Mouse (Mus musculus) ES-E14 (cell line): ENCODE measurements around the gene Adcy4.

Experiments
- CHD2 ChIP-seq: IDR thresholded peaks from 2 replicates; pipeline ENCODE4 v1.6.1; 2014; ENCODE audit warnings: mild to moderate bottlenecking, low read depth, low read length, inconsistent platforms
- HCFC1 ChIP-seq: IDR thresholded peaks from 2 replicates; pipeline ENCODE4 v1.6.1; 2012; ENCODE audit warnings: low read length, inconsistent platforms, borderline replicate concordance; ENCODE audit not compliant: insufficient read depth
- ZC3H11A ChIP-seq: IDR thresholded peaks from 2 replicates; pipeline ENCODE4 v1.6.1; 2012; ENCODE audit warnings: low read depth, mild to moderate bottlenecking, inconsistent platforms, low read length, borderline replicate concordance
- ZNF384 ChIP-seq: IDR thresholded peaks from 2 replicates; pipeline ENCODE4 v1.6.1; 2012; ENCODE audit warnings: low read depth, low read length, inconsistent platforms

DNA sequence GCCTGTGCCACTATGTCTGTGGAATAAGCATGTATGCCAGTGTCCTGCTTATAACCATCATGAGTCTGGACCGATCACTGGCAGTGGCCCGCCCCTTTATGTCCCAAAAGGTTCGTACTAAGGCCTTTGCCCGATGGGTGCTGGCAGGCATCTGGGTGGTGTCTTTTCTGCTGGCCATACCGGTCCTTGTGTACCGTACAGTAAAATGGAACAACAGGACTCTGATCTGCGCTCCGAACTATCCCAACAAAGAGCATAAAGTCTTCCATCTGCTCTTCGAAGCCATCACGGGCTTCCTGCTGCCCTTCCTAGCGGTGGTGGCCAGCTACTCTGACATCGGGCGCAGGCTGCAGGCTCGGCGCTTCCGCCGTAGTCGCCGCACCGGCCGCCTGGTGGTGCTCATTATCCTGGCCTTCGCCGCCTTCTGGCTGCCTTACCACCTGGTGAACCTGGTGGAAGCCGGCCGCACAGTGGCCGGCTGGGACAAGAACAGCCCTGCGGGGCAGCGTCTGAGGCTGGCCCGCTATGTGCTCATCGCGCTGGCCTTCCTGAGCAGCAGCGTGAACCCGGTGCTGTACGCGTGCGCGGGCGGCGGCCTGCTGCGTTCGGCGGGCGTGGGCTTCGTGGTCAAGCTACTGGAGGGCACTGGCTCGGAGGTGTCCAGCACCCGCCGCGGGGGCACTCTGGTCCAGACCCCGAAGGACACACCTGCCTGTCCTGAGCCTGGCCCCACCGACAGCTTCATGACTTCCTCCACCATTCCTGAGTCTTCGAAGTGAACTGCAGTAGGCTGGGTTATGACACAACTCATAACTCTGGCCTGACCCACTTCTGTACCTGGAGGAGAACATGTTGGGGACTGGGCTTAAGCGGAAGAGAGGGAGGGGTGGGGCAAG, 16.1 kb downstream of the Adcy4 start:
- TF ChIP-seq ZC3H11A (no peak), ZNF384 (no peak), HCFC1 (no peak), CHD2 (no peak)
